Mouse (Mus musculus): Measurements from ENCODE around the gene Arf1.

Gene Arf1

GRCm38 (mm10) chr11:59187706-59188105, 40.4 kb downstream of the Arf1 start:
- DNase-seq (ENCODE audit: low read depth) = no peak

- DNase-seq (ENCODE audit: low read depth) = no peak
Observed at GRCm38 (mm10) chr11:59185490-59185889, 42.6 kb downstream of the Arf1 start.

DNA sequence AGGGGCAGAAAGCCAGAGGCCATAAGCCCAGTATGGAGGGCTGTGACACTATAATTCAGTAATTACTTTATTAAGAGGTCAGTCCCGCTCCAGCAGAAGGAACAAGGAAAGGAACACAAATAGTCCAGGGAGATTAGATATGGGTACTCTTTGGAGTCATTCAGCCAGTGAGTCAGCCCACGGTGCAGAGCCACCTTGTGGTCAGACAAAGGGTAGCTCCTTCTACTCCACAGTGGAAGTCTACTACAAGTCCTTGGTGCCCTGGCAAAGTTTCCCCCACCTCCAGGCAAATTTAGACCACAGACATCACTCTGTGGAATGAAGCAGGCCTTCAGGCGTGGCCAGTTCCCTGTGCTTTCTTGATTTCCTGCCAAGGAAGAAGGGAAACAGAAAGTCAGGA, 44.2 kb downstream of the Arf1 start:
- DNase-seq (ENCODE audit: low read depth) = no peak

DNA sequence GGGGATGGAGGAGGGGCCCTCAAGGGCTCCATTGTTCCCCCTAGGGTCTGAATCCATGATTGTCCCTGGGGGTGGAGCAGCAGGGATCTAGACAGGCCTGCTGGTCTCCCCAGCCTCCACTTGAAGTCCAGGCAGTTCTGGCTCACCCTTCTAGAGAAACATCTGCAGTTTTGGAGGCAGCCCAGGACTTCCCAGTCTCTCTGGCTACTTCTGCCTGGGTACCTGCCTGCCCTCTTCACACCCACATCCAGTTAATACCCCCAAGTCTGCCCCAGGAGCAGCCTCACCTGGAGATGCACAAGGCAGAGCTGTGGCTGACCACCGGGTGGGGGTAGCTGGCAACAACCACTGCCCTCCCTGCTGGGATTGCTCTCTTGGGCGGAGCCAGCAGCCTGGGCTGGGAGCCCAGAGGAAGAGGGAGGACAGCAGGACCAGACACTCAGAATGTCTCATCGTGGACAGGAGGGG, 45.2 kb downstream of the Arf1 start, which contains the start of gene Gjc2:
Gene Gjc2, minus strand, starts transcription at position 350 of the 468 bp plus-strand sequence.
- DNase-seq (ENCODE audit: low read depth) = no peak

DNA sequence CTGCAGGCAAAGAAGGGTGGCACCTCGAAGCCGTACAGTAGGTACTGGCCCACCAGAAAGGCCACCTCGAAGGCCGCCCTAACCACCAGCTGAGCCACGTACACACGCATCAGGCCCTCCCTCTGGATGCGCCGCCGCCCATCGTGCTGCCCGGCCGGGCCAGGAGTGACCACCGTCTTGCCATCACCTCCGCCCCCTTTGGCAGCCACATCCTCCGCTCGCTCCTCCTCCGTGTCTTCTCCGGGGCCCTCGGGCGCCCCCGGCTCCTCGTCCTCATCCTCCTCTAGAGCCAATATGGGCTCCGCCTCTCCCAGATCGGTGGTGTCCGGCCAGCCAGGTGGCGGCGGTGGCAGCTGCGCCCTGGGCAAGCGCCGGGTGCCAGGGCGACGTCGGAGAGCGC, 51.1 kb downstream of the Arf1 start:
- no peak for DNase-seq (ENCODE audit: low read depth)

GRCm38 (mm10) chr11:59176475-59176874, 51.6 kb downstream of the Arf1 start:
- DNase-seq (ENCODE audit: low read depth) = no peak

GRCm38 (mm10) chr11:59174189-59174838, 53.8 kb downstream of the Arf1 start:
- no peak for DNase-seq (ENCODE audit: low read depth)

DNA sequence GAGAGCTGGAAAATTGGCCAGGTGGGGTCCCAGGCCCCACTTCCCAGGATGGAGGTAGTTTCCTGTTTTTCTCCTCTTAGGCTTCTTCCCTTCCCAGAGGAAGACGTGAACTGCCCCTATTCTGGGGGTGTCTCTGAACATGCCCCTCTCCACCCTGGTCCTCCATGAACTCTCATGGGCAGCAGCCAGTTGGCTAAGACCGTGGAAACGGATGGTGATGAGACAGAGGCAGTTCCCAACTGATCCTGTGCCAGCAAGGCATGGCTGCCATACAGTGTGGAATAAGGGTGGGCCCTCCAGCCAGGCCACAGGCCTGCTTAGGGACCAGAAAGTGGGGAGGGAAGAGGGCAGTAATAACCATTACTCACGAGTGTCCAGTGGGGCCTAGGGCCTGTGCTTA, 57.5 kb downstream of the Arf1 start:
- no peak for DNase-seq (ENCODE audit: low read depth)

DNA sequence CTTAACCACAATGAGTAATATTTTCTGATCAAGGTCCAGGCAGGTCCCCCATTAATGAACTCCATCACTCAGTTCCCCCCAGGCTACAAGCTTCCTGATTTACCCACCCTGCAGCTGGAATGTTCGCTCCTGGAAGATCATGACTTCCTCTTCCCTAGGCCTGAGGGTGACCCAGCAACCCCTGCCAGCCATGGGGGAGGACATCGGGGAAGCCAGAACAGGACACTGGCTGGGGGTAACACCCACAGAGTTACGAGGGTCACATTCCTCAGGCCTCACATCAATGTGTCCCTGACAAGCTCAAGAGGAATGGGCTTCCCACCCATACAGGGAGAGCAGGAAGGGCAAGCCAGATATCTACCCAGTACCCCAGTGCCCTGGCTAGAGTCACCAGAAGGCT, 58.3 kb downstream of the Arf1 start:
- DNase-seq (ENCODE audit: low read depth) = no peak

- no peak for DNase-seq (ENCODE audit: low read depth)
Observed at GRCm38 (mm10) chr11:59165616-59166241, 62.3 kb downstream of the Arf1 start.

DNA sequence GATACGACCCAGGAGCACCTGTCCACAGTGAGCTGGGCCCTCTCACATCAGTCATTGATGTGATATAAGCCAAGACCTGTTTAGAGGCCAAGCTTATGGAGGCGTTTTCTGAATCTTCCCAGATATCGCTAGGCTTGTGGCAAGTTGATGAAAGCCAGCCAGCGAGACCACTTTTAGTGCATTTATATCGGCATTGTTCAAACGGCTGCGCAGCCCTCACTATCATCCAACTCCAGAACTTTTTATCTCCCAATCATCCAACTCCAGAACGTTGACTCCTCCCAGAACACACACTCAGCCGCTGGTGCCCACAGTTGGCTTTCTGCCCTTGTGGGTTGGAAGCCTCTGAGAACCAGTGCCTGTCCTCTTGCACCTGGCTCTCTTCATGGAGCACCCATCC, 63.7 kb downstream of the Arf1 start:
- DNase-seq (ENCODE audit: low read depth) = peak; percentile 43

GRCm38 (mm10) chr11:59163255-59164236, 64.5 kb downstream of the Arf1 start, which contains the start of gene Iba57:
Gene Iba57, minus strand, starts transcription at chr11:59163739.
- peak; percentile 91 for DNase-seq (ENCODE audit: low read depth)

- DNase-seq (ENCODE audit: low read depth) = no peak
Observed at GRCm38 (mm10) chr11:59162443-59163254, 65.4 kb downstream of the Arf1 start.

Data from c-Kit-positive CD71-negative TER-119-negative erythroid progenitor cells, embryonic 14.5 days (primary cell).